Mouse (Mus musculus): ENCODE data around the gene Usp5.

GRCm38 (mm10) chr6:124814858-124815774 is 14.2 kb downstream of the Usp5 start:
- TF ChIP-seq CTCF (IDR thresholded peaks at IDR 0.05; ENCODE audit: low read depth, low read length) (no peak), POLR2A (IDR thresholded peaks at IDR 0.05; ENCODE audit: extremely low read depth, insufficient read depth, low read length) (no peak)
